8 mouse cellular contexts compared by ENCODE assay signal in the genomic region with DNA sequence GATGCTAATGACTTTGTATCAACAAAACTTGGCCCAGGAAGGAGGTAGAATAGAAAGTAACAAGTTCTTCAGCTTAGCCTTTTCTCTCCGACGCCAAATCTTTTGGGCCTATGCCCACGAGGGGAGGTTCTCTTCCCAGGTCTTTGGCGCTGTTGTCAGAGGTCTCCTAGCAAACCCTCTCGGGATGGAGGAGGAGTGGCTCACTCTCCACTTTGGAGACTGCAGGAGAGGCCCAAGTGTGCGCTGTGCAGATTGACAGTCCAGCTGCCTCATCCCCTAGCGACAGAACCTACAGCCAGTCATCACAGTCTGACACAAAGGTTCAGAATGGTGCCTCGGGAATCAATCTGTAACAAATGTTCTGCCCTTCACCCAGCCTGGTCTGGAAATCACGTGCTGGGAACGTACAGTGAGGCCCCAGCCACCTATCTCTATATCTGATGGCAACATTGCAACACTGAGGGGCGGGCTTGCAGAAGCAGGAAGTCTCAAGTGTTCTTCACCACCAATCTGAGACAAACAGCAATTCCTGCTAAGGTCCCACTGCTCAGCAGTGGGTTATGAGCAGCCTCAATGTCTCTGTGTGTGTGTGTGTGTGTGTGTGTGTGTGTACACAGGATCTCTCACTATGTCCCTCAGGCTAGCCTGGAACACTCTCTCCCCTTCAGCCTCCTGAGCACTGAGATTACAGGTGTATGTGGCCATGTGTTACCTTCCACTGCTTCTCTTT. TPM values are rescaled to one million over a fixed set of nuclear protein-coding genes. Genes with fewer than 3 reads are reported as not detected.
DNase-seq lines count a peak whose midpoint lies in the region; ATAC-seq and TF ChIP-seq lines count a peak whose summit lies in the region.

No protein-coding gene starts in this region.

- intact Hi-C loops in heart, postnatal 14 days (cut with DNase I) = loop anchor here (5.0 kb wide), 1 partner anchor 291 kb away; no protein-coding TSS in a partner anchor

- H3K27me3 ChIP-seq in kidney, postnatal 0 days (ENCODE audit: insufficient read depth, low read length) = no peaks in the 10 kb centered on the region

- H3K4me1 ChIP-seq in kidney, postnatal 0 days (replicated peaks; ENCODE audit: insufficient read depth, low read length) = peaks cover 69% of the 10 kb centered on the region

- TF ChIP-seq POLR2A in brain, embryonic 14.5 days (IDR thresholded peaks at IDR 0.05; ENCODE audit: borderline replicate concordance, extremely low read depth, insufficient read depth, insufficient read length, poor library complexity, severe bottlenecking) = no peak

- peak; percentile 57 for DNase-seq in kidney, postnatal 0 days (ENCODE audit: low spot score)
- no peak for DNase-seq in kidney, postnatal 10 days
- peak; percentile 47 for DNase-seq in brain, embryonic 14.5 days (ENCODE audit: low read depth)
- DNase-seq in heart, postnatal 14 days = peak; percentile 39 to 63
- peak; percentile 74 to 85 for DNase-seq in lung, adult 18-20 months
- peak; percentile 42 for DNase-seq in ovary, postnatal 36 days (ENCODE audit: low spot score)
- no peak for DNase-seq in layer of hippocampus, adult 8-10 months (ENCODE audit: low spot score in 2 of 2)

- no peak overlapping the region for H3K4me3 ChIP-seq in kidney, postnatal 0 days (replicated peaks; ENCODE audit: low read depth, low read length)

- H3K4me2 ChIP-seq in kidney, postnatal 0 days (ENCODE audit: low read length) = peak overlapping the region; percentile 13; the same call in 1 of the 2 replicates

- H3K36me3 ChIP-seq in kidney, postnatal 0 days (ENCODE audit: insufficient read depth, low read length) = no peaks in the 10 kb centered on the region

- H3K27ac ChIP-seq in kidney, postnatal 0 days = peak overlapping the region; percentile 79

- H3K9ac ChIP-seq in kidney, postnatal 0 days (ENCODE audit: low read depth, low read length) = no peak overlapping the region; the same call in 1 of the 2 replicates

- H3K9me3 ChIP-seq in kidney, postnatal 0 days (replicated peaks; ENCODE audit: low read length) = no peaks in the 10 kb centered on the region

- peak; percentile 55; the same call in 1 of the 2 replicates for ATAC-seq in kidney, postnatal 0 days (replicated peaks; ENCODE audit: low FRiP score, low read depth)
- no peak for ATAC-seq in erythroid progenitor cell, adult 5-6 weeks (replicated peaks; ENCODE audit: low FRiP score, poor library complexity, severe bottlenecking)

- no peak for TF ChIP-seq CTCF in kidney, postnatal 0 days (IDR thresholded peaks at IDR 0.05; ENCODE audit: low read depth)
- TF ChIP-seq CTCF in brain, embryonic 14.5 days (IDR thresholded peaks at IDR 0.05; ENCODE audit: borderline replicate concordance, extremely low read depth, insufficient read depth, insufficient read length) = no peak

- 45% methylated on average over 11 of the region's 11 CpGs for WGBS in kidney, postnatal 0 days

RNA-seq across cellular contexts. Expression of a gene that starts 12.4 kb away (rescaled TPM):
- 30.3 and 33.1 TPM in 2 replicates for polyA plus RNA-seq in kidney, postnatal 0 days (2015; fragmentation: Nextera tagmentation; extraction: Ambion mirVana)
- polyA plus RNA-seq in brain, embryonic 14.5 days (2012; rRNA removed) = 8.1 and 15.2 TPM in 2 replicates
- 10 to 100 TPM; 27.8 to 30.0 TPM for total RNA-seq in heart, postnatal 14 days (2021)
- 10 to 100 TPM; 14.4 to 18.6 (median 14.6) TPM for total RNA-seq in layer of hippocampus, adult 8-10 months (2022)
- 75.0 and 104 TPM in 2 replicates for total RNA-seq in erythroid progenitor cell, adult 5-6 weeks (2015; ENCODE audit: low replicate concordance)
- 124 and 167 TPM in 2 replicates for total RNA-seq in erythroid progenitor cell, adult 5-6 weeks (2017; ENCODE audit: low replicate concordance)

Comparison
In these comparisons a context has a peak if more than half of its experiments do, and no peak if none do; other contexts are left out.
1. DNase-seq: peak in kidney, postnatal 0 days (single experiment), brain, embryonic 14.5 days (single experiment), heart, postnatal 14 days (2 of 2), lung, adult 18-20 months (2 of 2) and ovary, postnatal 36 days (single experiment); none in kidney, postnatal 10 days (single experiment) and layer of hippocampus, adult 8-10 months (0 of 2).